Mouse (Mus musculus): Measurements from ENCODE around the gene Thsd4. TPM values are rescaled to one million over a fixed set of nuclear protein-coding genes. Genes with fewer than 3 reads are reported as not detected.

Thsd4 gene
- polyA plus RNA-seq, 1 experiment from 2014 or later = 1.8 TPM

GRCm38 (mm10) chr9:60382526-60382925 is 139.3 kb downstream of the Thsd4 start:
- DNase-seq (ENCODE audit: low read depth, low spot score) (no peak), ATAC-seq (no peak)
- TF ChIP-seq CTCF (IDR thresholded peaks at IDR 0.05) = no peak
- in situ Hi-C loops (cut with MboI; ENCODE audit: low pct_unique_long_range_greater_than_20kb) = no loop called here
- ChIA-PET POLR2A (no interaction called here), CTCF (interaction anchor here (0.9 kb wide), 1 partner anchor 15 kb away, joined by 3 read pairs; no protein-coding TSS in a partner anchor)
- H3K27me3 ChIP-seq = no peaks in the 10 kb centered on the region

GRCm38 (mm10) chr9:60381010-60381409 is 140.8 kb downstream of the Thsd4 start:
- DNase-seq (ENCODE audit: low read depth, low spot score) (no peak), ATAC-seq (no peak)
- H3K27me3 ChIP-seq = no peaks in the 10 kb centered on the region
- in situ Hi-C loops (cut with MboI; ENCODE audit: low pct_unique_long_range_greater_than_20kb) = no loop called here
- ChIA-PET CTCF (interaction anchor here (0.9 kb wide), 1 partner anchor 12 kb away, joined by 4 read pairs; no protein-coding TSS in a partner anchor), POLR2A (interaction anchor here (0.9 to 1.1 kb wide), 2 partner anchors 12 kb away, joined by 3 to 4 read pairs; no protein-coding TSS in a partner anchor)
- TF ChIP-seq CTCF (IDR thresholded peaks at IDR 0.05) = no peak

- ChIA-PET POLR2A (interaction anchor here (1.1 kb wide), 1 partner anchor 12 kb away, joined by 4 read pairs; no protein-coding TSS in a partner anchor), CTCF (interaction anchor here (0.9 kb wide), 1 partner anchor 11 kb away, joined by 4 read pairs; no protein-coding TSS in a partner anchor)
- ATAC-seq = no peak
- DNase-seq (ENCODE audit: low read depth, low spot score) = no peak
- TF ChIP-seq CTCF (IDR thresholded peaks at IDR 0.05) = no peak
- in situ Hi-C loops (cut with MboI; ENCODE audit: low pct_unique_long_range_greater_than_20kb) = no loop called here
- H3K27me3 ChIP-seq = no peaks in the 10 kb centered on the region
Observed at GRCm38 (mm10) chr9:60380550-60380949, 141.3 kb downstream of the Thsd4 start.

- ATAC-seq (no peak), DNase-seq (ENCODE audit: low read depth, low spot score) (no peak)
- H3K27me3 ChIP-seq = no peaks in the 10 kb centered on the region
- ChIA-PET POLR2A (interaction anchor here (1.2 kb wide), 1 partner anchor 8 kb away, joined by 3 read pairs; no protein-coding TSS in a partner anchor), CTCF (no interaction called here)
- in situ Hi-C loops (cut with MboI; ENCODE audit: low pct_unique_long_range_greater_than_20kb) = no loop called here
- no peak for TF ChIP-seq CTCF (IDR thresholded peaks at IDR 0.05)
Observed at GRCm38 (mm10) chr9:60378235-60378634, 143.6 kb downstream of the Thsd4 start.

- H3K27me3 ChIP-seq = no peaks in the 10 kb centered on the region
- DNase-seq (ENCODE audit: low read depth, low spot score) (no peak), ATAC-seq (no peak)
- POLR2A ChIA-PET = interaction anchor here (0.8 kb wide), 1 partner anchor 11 kb away, joined by 3 read pairs; no protein-coding TSS in a partner anchor
- in situ Hi-C loops (cut with MboI; ENCODE audit: low pct_unique_long_range_greater_than_20kb) = no loop called here
- CTCF ChIA-PET = no interaction called here
- TF ChIP-seq CTCF (IDR thresholded peaks at IDR 0.05) = no peak
Observed at GRCm38 (mm10) chr9:60373161-60373737, 148.6 kb downstream of the Thsd4 start.

- POLR2A ChIA-PET = no interaction called here
- in situ Hi-C loops (cut with MboI; ENCODE audit: low pct_unique_long_range_greater_than_20kb) = no loop called here
Observed at GRCm38 (mm10) chr9:60368516-60368915, 153.3 kb downstream of the Thsd4 start.

GRCm38 (mm10) chr9:60367617-60368305 is 154.1 kb downstream of the Thsd4 start:
- POLR2A ChIA-PET = interaction anchor here (0.7 kb wide), 1 partner anchor 244 kb away, joined by 3 read pairs; no protein-coding TSS in a partner anchor
- ATAC-seq (no peak), DNase-seq (ENCODE audit: low read depth, low spot score) (no peak)
- H3K27me3 ChIP-seq = no peaks in the 10 kb centered on the region
- in situ Hi-C loops (cut with MboI; ENCODE audit: low pct_unique_long_range_greater_than_20kb) = no loop called here
- CTCF ChIA-PET = interaction anchor here (0.9 to 1.3 kb wide), 3 partner anchors 9 to 17 kb away, joined by 3 read pairs; no protein-coding TSS in a partner anchor
- no peak for TF ChIP-seq CTCF (IDR thresholded peaks at IDR 0.05)

More at GRCm38 (mm10) chr9:60368516-60368915, 153.3 kb downstream of the Thsd4 start:
- TF ChIP-seq CTCF (IDR thresholded peaks at IDR 0.05) = no peak
- CTCF ChIA-PET = interaction anchor here (0.6 to 1.3 kb wide), 5 partner anchors 9 to 54 kb away, joined by 3 to 4 read pairs (median 3); no protein-coding TSS in a partner anchor
- no peaks in the 10 kb centered on the region for H3K27me3 ChIP-seq
- no peak for DNase-seq (ENCODE audit: low read depth, low spot score)
- no peak for ATAC-seq

GRCm38 (mm10) chr9:60364166-60364781 is 157.6 kb downstream of the Thsd4 start:
- no peak for TF ChIP-seq CTCF (IDR thresholded peaks at IDR 0.05)
- no peaks in the 10 kb centered on the region for H3K27me3 ChIP-seq
- ATAC-seq (no peak), DNase-seq (ENCODE audit: low read depth, low spot score) (no peak)
- CTCF ChIA-PET = no interaction called here
- in situ Hi-C loops (cut with MboI; ENCODE audit: low pct_unique_long_range_greater_than_20kb) = no loop called here
- POLR2A ChIA-PET = interaction anchor here (0.6 kb wide), 1 partner anchor 18 kb away, joined by 3 read pairs; no protein-coding TSS in a partner anchor

- in situ Hi-C loops (cut with MboI; ENCODE audit: low pct_unique_long_range_greater_than_20kb) = no loop called here
- H3K27me3 ChIP-seq = no peaks in the 10 kb centered on the region
- POLR2A ChIA-PET = no interaction called here
- TF ChIP-seq CTCF (IDR thresholded peaks at IDR 0.05) = no peak
- DNase-seq (ENCODE audit: low read depth, low spot score) = no peak
- CTCF ChIA-PET = no interaction called here
- ATAC-seq = no peak
Observed at GRCm38 (mm10) chr9:60352351-60352750, 169.5 kb downstream of the Thsd4 start.

- CTCF ChIA-PET = interaction anchor here (0.9 kb wide), 1 partner anchor 17 kb away, joined by 3 read pairs; no protein-coding TSS in a partner anchor
- ATAC-seq = no peak
Observed at GRCm38 (mm10) chr9:60351153-60351552, 170.7 kb downstream of the Thsd4 start.

More at GRCm38 (mm10) chr9:60351153-60351552, 170.7 kb downstream of the Thsd4 start:
- DNase-seq (ENCODE audit: low read depth, low spot score) = no peak
- in situ Hi-C loops (cut with MboI; ENCODE audit: low pct_unique_long_range_greater_than_20kb) = no loop called here
- no peaks in the 10 kb centered on the region for H3K27me3 ChIP-seq
- POLR2A ChIA-PET = no interaction called here
- TF ChIP-seq CTCF (IDR thresholded peaks at IDR 0.05) = no peak
